Mouse (Mus musculus): ENCODE measurements around the gene Rpain. TPM values are rescaled to one million over a fixed set of nuclear protein-coding genes. Genes with fewer than 3 reads are reported as not detected.

Rpain gene
- total and polyA plus RNA-seq, 3 experiments, result 54.1 to 80.6 (median 64.6) TPM

DNA sequence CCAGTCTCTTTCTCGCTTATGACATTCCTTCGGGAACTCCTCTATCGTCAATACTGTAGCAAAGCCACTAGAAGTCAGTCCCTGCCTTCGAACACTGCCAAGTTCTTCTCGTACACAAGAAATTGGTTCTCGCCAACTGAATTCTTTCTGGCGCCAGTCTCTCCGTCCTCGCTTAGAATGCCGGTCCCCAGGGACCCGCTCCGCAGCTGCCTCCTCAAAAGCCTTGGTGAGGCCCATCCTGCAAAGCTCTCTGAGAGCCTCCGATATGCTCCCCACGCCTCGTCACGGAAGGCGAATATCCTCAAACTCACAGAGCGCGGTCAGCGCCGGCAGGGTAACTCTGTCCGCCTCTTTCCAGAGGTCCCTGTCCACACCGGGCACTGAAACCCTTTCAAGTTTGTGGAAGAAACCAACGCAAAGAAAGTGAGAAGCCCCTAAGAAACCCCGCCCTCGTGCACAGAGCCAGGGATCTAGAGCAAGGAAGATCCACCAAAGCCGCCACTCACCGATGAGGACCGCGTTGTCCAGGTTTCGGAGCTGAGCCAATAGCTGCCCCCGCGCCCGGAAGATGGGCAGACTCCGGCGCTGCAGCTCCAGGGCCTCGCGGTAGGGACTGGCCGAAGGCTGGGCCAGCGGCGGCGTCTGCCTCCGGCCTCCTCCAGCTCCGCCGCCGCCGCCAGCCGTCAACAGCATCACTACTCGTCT is 33.8 kb downstream of the Rpain start:
- no peak overlapping the region for H3K27ac ChIP-seq (ENCODE audit: insufficient read depth, low read depth)

DNA sequence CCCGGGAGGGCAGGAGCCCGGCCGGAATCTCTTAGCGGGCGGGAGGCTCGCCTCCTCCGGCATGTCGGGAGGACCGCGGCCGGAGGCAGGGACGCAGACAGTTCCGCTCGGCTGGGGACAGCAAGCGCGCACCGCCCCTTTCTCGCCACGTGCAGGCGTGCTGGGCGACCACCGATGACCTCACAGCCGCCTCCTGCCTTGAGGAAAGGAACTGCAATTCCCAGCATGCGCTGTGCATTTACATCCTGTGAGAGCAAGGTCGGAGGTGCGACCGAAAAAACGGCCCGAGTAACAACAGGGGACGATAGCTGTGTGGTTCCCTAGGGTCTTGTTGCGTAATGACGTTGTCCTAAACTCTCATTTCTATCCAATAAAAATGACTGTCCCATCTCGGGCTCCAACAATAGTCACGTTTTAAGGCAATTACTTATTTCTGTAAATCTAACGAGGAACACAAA is 34.3 kb downstream of the Rpain start, which contains the start of gene Dhx33:
Gene Dhx33 (minus strand): TSS at position 122 of the 458 bp plus-strand sequence.
- peaks cover 7 to 33% of the 10 kb centered on the region in 2 experiments for H3K4me1 ChIP-seq (ENCODE audit: control insufficient read depth in 1 of 2, insufficient read depth in 2 of 2)
- peaks cover 23 to 58% of the 10 kb centered on the region in 2 experiments for H3K36me3 ChIP-seq (replicated peaks in 1 of 2; ENCODE audit: control insufficient read depth in 1 of 2, insufficient read depth in 1 of 2, low read length in 1 of 2)
- dilution Hi-C loops (cut with MboI; ENCODE audit: extremely low pct_ligation_motif_present, extremely low pct_unique_long_range_greater_than_20kb, low sequenced_read_pairs), result no loop called here
- peak within 1 kb of the TSS; percentile 71 to 78 (median 74) for H3K4me3 ChIP-seq (replicated peaks in 1 of 3; ENCODE audit: low read depth in 2 of 3, low read length in 2 of 3, poor library complexity in 1 of 3)
- peak within 1 kb of the TSS; percentile 98 for H3K4me2 ChIP-seq (ENCODE audit: insufficient read depth, low read depth, poor library complexity, severe bottlenecking)
- in situ Hi-C loops (cut with MboI; ENCODE audit: low pct_ligation_motif_present, low pct_unique_long_range_greater_than_20kb, low sequenced_read_pairs), result no loop called here
- peak; percentile 100 for DNase-seq (ENCODE audit: extremely low read depth)
- no peaks in the 10 kb centered on the region for H3K27me3 ChIP-seq (replicated peaks)
- peak within 1 kb of the TSS; percentile 66 for H3K9ac ChIP-seq (ENCODE audit: insufficient read depth, low read depth)
- no peaks in the 10 kb centered on the region for H3K9me3 ChIP-seq (replicated peaks; ENCODE audit: low read length)
- H3K79me2 ChIP-seq (replicated peaks; ENCODE audit: control insufficient read depth, extremely low read depth, insufficient read depth, poor library complexity, severe bottlenecking), result peaks cover 34% of the 10 kb centered on the region
- H3K27ac ChIP-seq (ENCODE audit: insufficient read depth, low read depth), result no peak within 1 kb of the TSS
- TF ChIP-seq NRF1 (IDR thresholded peaks at IDR 0.05; ENCODE audit: low read depth, low read length) (peak; percentile 67), USF1 (IDR thresholded peaks at IDR 0.05; ENCODE audit: low read depth, low read length) (peak; percentile 85), RCOR1 (conservative IDR thresholded peaks at IDR 0.05; ENCODE audit: low read depth, low read length) (peak; percentile 93), POLR2A (IDR thresholded peaks at IDR 0.05; ENCODE audit: low read depth, low read length) (peak; percentile 80), RAD21 (IDR thresholded peaks at IDR 0.05; ENCODE audit: low read depth, low read length) (no peak), SIN3A (IDR thresholded peaks at IDR 0.05; ENCODE audit: low read length) (peak; percentile 100), ETS1 (conservative IDR thresholded peaks at IDR 0.05; ENCODE audit: low read depth, low read length) (peak; percentile 78), EP300 (IDR thresholded peaks at IDR 0.05; ENCODE audit: low read length) (peak; percentile 27; the same call in 1 of the 2 replicates), GABPA (IDR thresholded peaks at IDR 0.05; ENCODE audit: insufficient replicate concordance, low read depth, low read length) (peak; percentile 98; the same call in 1 of the 2 replicates), CHD2 (IDR thresholded peaks at IDR 0.05; ENCODE audit: low read length) (peak; percentile 98), POLR2AphosphoS2 (IDR thresholded peaks at IDR 0.05; ENCODE audit: low read depth, low read length) (peak; percentile 91), TCF12 (IDR thresholded peaks at IDR 0.05; ENCODE audit: low read depth, low read length) (peak; percentile 95), HCFC1 (IDR thresholded peaks at IDR 0.05; ENCODE audit: low read depth, low read length) (peak; percentile 98), MYC (IDR thresholded peaks at IDR 0.05; ENCODE audit: low read depth, low read length) (peak; percentile 98), UBTF (IDR thresholded peaks at IDR 0.05; ENCODE audit: low read depth, low read length) (peak; percentile 46; the same call in 1 of the 2 replicates), MAX (IDR thresholded peaks at IDR 0.05; ENCODE audit: low read length) (peak; percentile 99), NELFE (IDR thresholded peaks at IDR 0.05; ENCODE audit: low read depth, low read length) (peak; percentile 89), ZMIZ1 (IDR thresholded peaks at IDR 0.05; ENCODE audit: low read depth, low read length) (peak; percentile 88), KAT2A (IDR thresholded peaks at IDR 0.05; ENCODE audit: insufficient replicate concordance, low read length) (peak; percentile 100), MAZ (IDR thresholded peaks at IDR 0.05; ENCODE audit: low read depth, low read length) (peak; percentile 89), JUN (IDR thresholded peaks at IDR 0.05; ENCODE audit: insufficient read depth, low read depth, low read length) (peak; percentile 81), SMC3 (IDR thresholded peaks at IDR 0.05; ENCODE audit: low read depth, low read length) (no peak), ELF1 (IDR thresholded peaks at IDR 0.05; ENCODE audit: low read depth, low read length) (peak; percentile 90), MEF2A (IDR thresholded peaks at IDR 0.05; ENCODE audit: borderline replicate concordance, low read depth, low read length) (peak; percentile 94), ZKSCAN1 (IDR thresholded peaks at IDR 0.05; ENCODE audit: borderline replicate concordance, low read depth, low read length) (no peak), CTCF (conservative IDR thresholded peaks at IDR 0.05 in 1 of 2, IDR thresholded peaks at IDR 0.05 in 1 of 2; ENCODE audit: low read depth in 2 of 2, low read length in 2 of 2) (no peak), PAX5 (IDR thresholded peaks at IDR 0.05; ENCODE audit: low read length) (no peak), IRF4 (IDR thresholded peaks at IDR 0.05; ENCODE audit: low read depth, low read length) (peak; percentile 93), MXI1 (IDR thresholded peaks at IDR 0.05; ENCODE audit: low read depth, low read length) (peak; percentile 100)

More for the DNA sequence above, 33.8 kb downstream of the Rpain start:
- Histone ChIP-seq H3K4me1 (ENCODE audit: control insufficient read depth in 1 of 2, insufficient read depth in 2 of 2) (peaks cover 7 to 33% of the 10 kb centered on the region in 2 experiments), H3K27me3 (replicated peaks) (no peaks in the 10 kb centered on the region), H3K4me2 (ENCODE audit: insufficient read depth, low read depth, poor library complexity, severe bottlenecking) (peak overlapping the region; percentile 98), H3K9ac (ENCODE audit: insufficient read depth, low read depth) (peak overlapping the region; percentile 66), H3K4me3 (replicated peaks in 1 of 3; ENCODE audit: low read depth in 2 of 3, low read length in 2 of 3, poor library complexity in 1 of 3) (peak overlapping the region; percentile 70 to 78 (median 74)), H3K36me3 (replicated peaks in 1 of 2; ENCODE audit: control insufficient read depth in 1 of 2, insufficient read depth in 1 of 2, low read length in 1 of 2) (peaks cover 24 to 57% of the 10 kb centered on the region in 2 experiments), H3K79me2 (replicated peaks; ENCODE audit: control insufficient read depth, extremely low read depth, insufficient read depth, poor library complexity, severe bottlenecking) (peaks cover 34% of the 10 kb centered on the region), H3K9me3 (replicated peaks; ENCODE audit: low read length) (no peaks in the 10 kb centered on the region)
- dilution Hi-C loops (cut with MboI; ENCODE audit: extremely low pct_ligation_motif_present, extremely low pct_unique_long_range_greater_than_20kb, low sequenced_read_pairs) (no loop called here), in situ Hi-C loops (cut with MboI; ENCODE audit: low pct_ligation_motif_present, low pct_unique_long_range_greater_than_20kb, low sequenced_read_pairs) (no loop called here)
- DNase-seq (ENCODE audit: extremely low read depth), result peak; percentile 78
- TF ChIP-seq EP300 (IDR thresholded peaks at IDR 0.05; ENCODE audit: low read length) (0 out of 2 replicates have a peak, but pooled peaks have one; percentile 31), MYC (IDR thresholded peaks at IDR 0.05; ENCODE audit: low read depth, low read length) (peak; percentile 27; the same call in 1 of the 2 replicates), CHD1 (IDR thresholded peaks at IDR 0.05; ENCODE audit: low read depth, low read length) (peak; percentile 60; the same call in 1 of the 2 replicates), PAX5 (IDR thresholded peaks at IDR 0.05; ENCODE audit: low read length) (no peak), UBTF (IDR thresholded peaks at IDR 0.05; ENCODE audit: low read depth, low read length) (peak; percentile 72; the same call in 1 of the 2 replicates), IRF4 (IDR thresholded peaks at IDR 0.05; ENCODE audit: low read depth, low read length) (no peak)

Measured in CH12.LX (cell line).